Mouse (Mus musculus): ENCODE results near the gene Avp. TPM values are rescaled to one million over a fixed set of nuclear protein-coding genes. Genes with fewer than 3 reads are reported as not detected.

Avp gene
- polyA plus RNA-seq, 1 experiment: not detected

- no peak for TF ChIP-seq POLR2A (IDR thresholded peaks at IDR 0.05; ENCODE audit: borderline replicate concordance, low read depth, low read length)
- no peak for TF ChIP-seq CTCF (IDR thresholded peaks at IDR 0.05; ENCODE audit: low read depth, low read length)
- Histone ChIP-seq H3K4me3 (ENCODE audit: insufficient read depth, low read length) (no peak within 1 kb of the TSS), H3K27ac (ENCODE audit: insufficient read depth, low read depth, low read length) (no peak within 1 kb of the TSS), H3K4me1 (ENCODE audit: control insufficient read depth, insufficient read depth, low read length) (no peaks in the 10 kb centered on the region)
These were observed 6.5 kb downstream of the Avp start, which contains the start of gene Oxt for GRCm38 (mm10) chr2:130575873-130576272. Gene Oxt, plus strand, starts transcription at chr2:130576173.

GRCm38 (mm10) chr2:130574960-130575359 lies 7.4 kb downstream of the Avp start:
- H3K4me1 ChIP-seq (ENCODE audit: control insufficient read depth, insufficient read depth, low read length): no peaks in the 10 kb centered on the region
- TF ChIP-seq CTCF (IDR thresholded peaks at IDR 0.05; ENCODE audit: low read depth, low read length) (no peak), POLR2A (IDR thresholded peaks at IDR 0.05; ENCODE audit: borderline replicate concordance, low read depth, low read length) (no peak)
- H3K27ac ChIP-seq (ENCODE audit: insufficient read depth, low read depth, low read length): no peak overlapping the region

GRCm38 (mm10) chr2:130569926-130570325 lies 12.4 kb downstream of the Avp start:
- Histone ChIP-seq H3K4me3 (ENCODE audit: insufficient read depth, low read length) (no peak overlapping the region), H3K4me1 (ENCODE audit: control insufficient read depth, insufficient read depth, low read length) (peaks cover 2% of the 10 kb centered on the region), H3K27ac (ENCODE audit: insufficient read depth, low read depth, low read length) (no peak overlapping the region)
- TF ChIP-seq POLR2A (IDR thresholded peaks at IDR 0.05; ENCODE audit: borderline replicate concordance, low read depth, low read length): no peak
- no peak for TF ChIP-seq CTCF (IDR thresholded peaks at IDR 0.05; ENCODE audit: low read depth, low read length)

More at GRCm38 (mm10) chr2:130574960-130575359, 7.4 kb downstream of the Avp start:
- no peak overlapping the region for H3K4me3 ChIP-seq (ENCODE audit: insufficient read depth, low read length)

- no peak overlapping the region for H3K27ac ChIP-seq (ENCODE audit: insufficient read depth, low read depth, low read length)
- H3K4me3 ChIP-seq (ENCODE audit: insufficient read depth, low read length): no peak overlapping the region
- no peak for TF ChIP-seq CTCF (IDR thresholded peaks at IDR 0.05; ENCODE audit: low read depth, low read length)
- TF ChIP-seq POLR2A (IDR thresholded peaks at IDR 0.05; ENCODE audit: borderline replicate concordance, low read depth, low read length): no peak
- peaks cover 7% of the 10 kb centered on the region for H3K4me1 ChIP-seq (ENCODE audit: control insufficient read depth, insufficient read depth, low read length)
These were observed 13.4 kb downstream of the Avp start for GRCm38 (mm10) chr2:130568921-130569320.

- Histone ChIP-seq H3K4me3 (ENCODE audit: insufficient read depth, low read length) (peak overlapping the region; percentile 77; the same call in 1 of the 2 replicates), H3K4me1 (ENCODE audit: control insufficient read depth, insufficient read depth, low read length) (peaks cover 9% of the 10 kb centered on the region), H3K27ac (ENCODE audit: insufficient read depth, low read depth, low read length) (no peak overlapping the region)
- TF ChIP-seq POLR2A (IDR thresholded peaks at IDR 0.05; ENCODE audit: borderline replicate concordance, low read depth, low read length) (no peak), CTCF (IDR thresholded peaks at IDR 0.05; ENCODE audit: low read depth, low read length) (no peak)
These were observed 17.4 kb downstream of the Avp start for GRCm38 (mm10) chr2:130564983-130565382.

- peak overlapping the region; percentile 77 for H3K4me3 ChIP-seq (ENCODE audit: insufficient read depth, low read length)
- H3K27ac ChIP-seq (ENCODE audit: insufficient read depth, low read depth, low read length): peak overlapping the region; percentile 19; the same call in 1 of the 2 replicates
- TF ChIP-seq CTCF (IDR thresholded peaks at IDR 0.05; ENCODE audit: low read depth, low read length) (no peak), POLR2A (IDR thresholded peaks at IDR 0.05; ENCODE audit: borderline replicate concordance, low read depth, low read length) (no peak)
- peaks cover 9% of the 10 kb centered on the region for H3K4me1 ChIP-seq (ENCODE audit: control insufficient read depth, insufficient read depth, low read length)
These were observed 18.3 kb downstream of the Avp start for GRCm38 (mm10) chr2:130564063-130564462.

- Histone ChIP-seq H3K27ac (ENCODE audit: insufficient read depth, low read depth, low read length) (peak within 1 kb of the TSS; percentile 19), H3K4me3 (ENCODE audit: insufficient read depth, low read length) (peak within 1 kb of the TSS; percentile 77), H3K4me1 (ENCODE audit: control insufficient read depth, insufficient read depth, low read length) (peaks cover 9% of the 10 kb centered on the region)
- 0 out of 2 replicates have a peak, but pooled peaks have one; percentile 6 for TF ChIP-seq POLR2A (IDR thresholded peaks at IDR 0.05; ENCODE audit: borderline replicate concordance, low read depth, low read length)
- peak; percentile 23; the same call in 1 of the 2 replicates for TF ChIP-seq CTCF (IDR thresholded peaks at IDR 0.05; ENCODE audit: low read depth, low read length)
These were observed 18.9 kb downstream of the Avp start, which contains the start of gene Mrps26 for GRCm38 (mm10) chr2:130563212-130564055. Gene Mrps26, plus strand, starts transcription at chr2:130563742.

GRCm38 (mm10) chr2:130558015-130558414 lies 24.3 kb downstream of the Avp start:
- no peak overlapping the region for H3K27ac ChIP-seq (ENCODE audit: insufficient read depth, low read depth, low read length)

GRCm38 (mm10) chr2:130557462-130557861 lies 24.9 kb downstream of the Avp start:
- no peak for TF ChIP-seq CTCF (IDR thresholded peaks at IDR 0.05; ENCODE audit: low read depth, low read length)
- TF ChIP-seq POLR2A (IDR thresholded peaks at IDR 0.05; ENCODE audit: borderline replicate concordance, low read depth, low read length): no peak
- Histone ChIP-seq H3K4me1 (ENCODE audit: control insufficient read depth, insufficient read depth, low read length) (no peaks in the 10 kb centered on the region), H3K27ac (ENCODE audit: insufficient read depth, low read depth, low read length) (no peak overlapping the region), H3K4me3 (ENCODE audit: insufficient read depth, low read length) (no peak overlapping the region)

More at GRCm38 (mm10) chr2:130558015-130558414, 24.3 kb downstream of the Avp start:
- Histone ChIP-seq H3K4me1 (ENCODE audit: control insufficient read depth, insufficient read depth, low read length) (0 out of 2 replicates have a peak, but pooled peaks cover 2% of the 10 kb centered on the region), H3K4me3 (ENCODE audit: insufficient read depth, low read length) (no peak overlapping the region)
- TF ChIP-seq CTCF (IDR thresholded peaks at IDR 0.05; ENCODE audit: low read depth, low read length): no peak
- TF ChIP-seq POLR2A (IDR thresholded peaks at IDR 0.05; ENCODE audit: borderline replicate concordance, low read depth, low read length): no peak

- H3K4me1 ChIP-seq (ENCODE audit: control insufficient read depth, insufficient read depth, low read length): no peaks in the 10 kb centered on the region
- H3K27ac ChIP-seq (ENCODE audit: insufficient read depth, low read depth, low read length): no peak overlapping the region
- no peak overlapping the region for H3K4me3 ChIP-seq (ENCODE audit: insufficient read depth, low read length)
- TF ChIP-seq POLR2A (IDR thresholded peaks at IDR 0.05; ENCODE audit: borderline replicate concordance, low read depth, low read length) (no peak), CTCF (IDR thresholded peaks at IDR 0.05; ENCODE audit: low read depth, low read length) (no peak)
These were observed 26.1 kb downstream of the Avp start for GRCm38 (mm10) chr2:130556292-130556691.
